Mouse (Mus musculus): Measurements from ENCODE around the gene Rac1. TPM values are rescaled to one million over a fixed set of nuclear protein-coding genes. Genes with fewer than 3 reads are reported as not detected.
"Not testable (repeated sequence)": the region's sequence is repeated elsewhere in the genome, so short reads cannot be mapped to it uniquely, and the experiment has no call there.

Gene Rac1
- polyA plus RNA-seq, 1 experiment from 2014 or later = 345 TPM

GRCm38 (mm10) chr5:143552911-143553310, 25.1 kb upstream of the Rac1 start:
- no peak overlapping the region for H3K4me3 ChIP-seq (ENCODE audit: low read depth, low read length)
- no peaks in the 10 kb centered on the region for H3K9me3 ChIP-seq (ENCODE audit: control insufficient read depth, low read length)
- no peak for TF ChIP-seq EP300 (optimal IDR thresholded peaks at IDR 0.05)
- TF ChIP-seq CTCF (IDR thresholded peaks at IDR 0.05; ENCODE audit: low read depth) = no peak
- WGBS = 83% methylated on average over 6 of the region's 6 CpGs
- no peak overlapping the region for H3K9ac ChIP-seq (ENCODE audit: low read length)
- no peaks in the 10 kb centered on the region for H3K27me3 ChIP-seq (ENCODE audit: control insufficient read depth, insufficient read depth, low read length)
- no peaks in the 10 kb centered on the region for H3K36me3 ChIP-seq (ENCODE audit: control insufficient read depth, insufficient read depth, low read length)
- no peak for DNase-seq (ENCODE audit: low spot score)
- H3K4me2 ChIP-seq (replicated peaks; ENCODE audit: low read depth) = no peak overlapping the region
- 0 out of 2 replicates have a peak, but pooled peaks cover 2% of the 10 kb centered on the region for H3K4me1 ChIP-seq (replicated peaks; ENCODE audit: control insufficient read depth, insufficient read depth)
- no peak for ATAC-seq (ENCODE audit: low FRiP score, low TSS enrichment)
- no peak overlapping the region for H3K27ac ChIP-seq (replicated peaks)

- under 1% methylated on average over 21 of the region's 28 CpGs for WGBS
- DNase-seq (ENCODE audit: low spot score) = peak; percentile 27
- Histone ChIP-seq H3K4me2 (replicated peaks; ENCODE audit: low read depth) (peak overlapping the region; percentile 67), H3K9ac (ENCODE audit: low read length) (peak overlapping the region; percentile 70), H3K27ac (replicated peaks) (peak overlapping the region; percentile 61; the same call in 1 of the 2 replicates), H3K4me3 (ENCODE audit: low read depth, low read length) (peak overlapping the region; percentile 53)
- not testable (repeated sequence) for H3K9me3 ChIP-seq (ENCODE audit: control insufficient read depth, low read length); H3K36me3 ChIP-seq (ENCODE audit: control insufficient read depth, insufficient read depth, low read length); H3K27me3 ChIP-seq (ENCODE audit: control insufficient read depth, insufficient read depth, low read length); H3K4me1 ChIP-seq (replicated peaks; ENCODE audit: control insufficient read depth, insufficient read depth)
- peak; percentile 45; the same call in 1 of the 2 replicates for ATAC-seq (ENCODE audit: low FRiP score, low TSS enrichment)
These were observed 21.1 kb upstream of the Rac1 start for GRCm38 (mm10) chr5:143548922-143549321.

GRCm38 (mm10) chr5:143548401-143548846, 20.6 kb upstream of the Rac1 start:
- H3K9me3 ChIP-seq (ENCODE audit: control insufficient read depth, low read length) = no peaks in the 10 kb centered on the region
- DNase-seq (ENCODE audit: low spot score) (peak; percentile 99), ATAC-seq (ENCODE audit: low FRiP score, low TSS enrichment) (peak; percentile 94)
- H3K4me2 ChIP-seq (replicated peaks; ENCODE audit: low read depth) = peak overlapping the region; percentile 67
- peaks cover 4% of the 10 kb centered on the region; the same call in 1 of the 2 replicates for H3K4me1 ChIP-seq (replicated peaks; ENCODE audit: control insufficient read depth, insufficient read depth)
- 2% methylated on average over 25 of the region's 37 CpGs for WGBS
- peak overlapping the region; percentile 74 for H3K27ac ChIP-seq (replicated peaks)
- H3K4me3 ChIP-seq (ENCODE audit: low read depth, low read length) = peak overlapping the region; percentile 53
- H3K36me3 ChIP-seq (ENCODE audit: control insufficient read depth, insufficient read depth, low read length) = no peaks in the 10 kb centered on the region
- H3K9ac ChIP-seq (ENCODE audit: low read length) = peak overlapping the region; percentile 70
- no peaks in the 10 kb centered on the region for H3K27me3 ChIP-seq (ENCODE audit: control insufficient read depth, insufficient read depth, low read length)
- no peak for TF ChIP-seq EP300 (optimal IDR thresholded peaks at IDR 0.05)
- peak; percentile 87 for TF ChIP-seq CTCF (IDR thresholded peaks at IDR 0.05; ENCODE audit: low read depth)

- Histone ChIP-seq H3K27ac (replicated peaks) (peak overlapping the region; percentile 74), H3K4me1 (replicated peaks; ENCODE audit: control insufficient read depth, insufficient read depth) (peaks cover 4% of the 10 kb centered on the region; the same call in 1 of the 2 replicates), H3K36me3 (ENCODE audit: control insufficient read depth, insufficient read depth, low read length) (no peaks in the 10 kb centered on the region), H3K27me3 (ENCODE audit: control insufficient read depth, insufficient read depth, low read length) (no peaks in the 10 kb centered on the region), H3K4me2 (replicated peaks; ENCODE audit: low read depth) (peak overlapping the region; percentile 37), H3K4me3 (ENCODE audit: low read depth, low read length) (peak overlapping the region; percentile 53; the same call in 1 of the 2 replicates), H3K9me3 (ENCODE audit: control insufficient read depth, low read length) (no peaks in the 10 kb centered on the region), H3K9ac (ENCODE audit: low read length) (no peak overlapping the region)
- ATAC-seq (ENCODE audit: low FRiP score, low TSS enrichment) (no peak), DNase-seq (ENCODE audit: low spot score) (no peak)
- TF ChIP-seq EP300 (optimal IDR thresholded peaks at IDR 0.05) (no peak), CTCF (IDR thresholded peaks at IDR 0.05; ENCODE audit: low read depth) (no peak)
- 54% methylated on average over 10 of the region's 10 CpGs for WGBS
These were observed 20.0 kb upstream of the Rac1 start for GRCm38 (mm10) chr5:143547866-143548265.

- Histone ChIP-seq H3K4me2 (replicated peaks; ENCODE audit: low read depth) (no peak overlapping the region), H3K4me3 (ENCODE audit: low read depth, low read length) (no peak overlapping the region), H3K27me3 (ENCODE audit: control insufficient read depth, insufficient read depth, low read length) (no peaks in the 10 kb centered on the region), H3K9me3 (ENCODE audit: control insufficient read depth, low read length) (no peaks in the 10 kb centered on the region), H3K9ac (ENCODE audit: low read length) (no peak overlapping the region), H3K4me1 (replicated peaks; ENCODE audit: control insufficient read depth, insufficient read depth) (peaks cover 4% of the 10 kb centered on the region; the same call in 1 of the 2 replicates), H3K27ac (replicated peaks) (no peak overlapping the region), H3K36me3 (ENCODE audit: control insufficient read depth, insufficient read depth, low read length) (no peaks in the 10 kb centered on the region)
- WGBS = 9% methylated on average over 11 of the region's 11 CpGs
- peak; percentile 83 for DNase-seq (ENCODE audit: low spot score)
- ATAC-seq (ENCODE audit: low FRiP score, low TSS enrichment) = peak; percentile 31
- TF ChIP-seq CTCF (IDR thresholded peaks at IDR 0.05; ENCODE audit: low read depth) (peak; percentile 98), EP300 (optimal IDR thresholded peaks at IDR 0.05) (no peak)
These were observed 19.5 kb upstream of the Rac1 start for GRCm38 (mm10) chr5:143547384-143547783.

GRCm38 (mm10) chr5:143539111-143539510, 11.3 kb upstream of the Rac1 start:
- DNase-seq (ENCODE audit: low spot score) (no peak), ATAC-seq (ENCODE audit: low FRiP score, low TSS enrichment) (no peak)
- no peak overlapping the region for H3K9ac ChIP-seq (ENCODE audit: low read length)
- H3K4me3 ChIP-seq (ENCODE audit: low read depth, low read length) = no peak overlapping the region
- no peaks in the 10 kb centered on the region for H3K4me1 ChIP-seq (replicated peaks; ENCODE audit: control insufficient read depth, insufficient read depth)
- no peak overlapping the region for H3K4me2 ChIP-seq (replicated peaks; ENCODE audit: low read depth)
- 88% methylated on average over 8 of the region's 8 CpGs for WGBS
- no peak overlapping the region for H3K27ac ChIP-seq (replicated peaks)
- TF ChIP-seq CTCF (IDR thresholded peaks at IDR 0.05; ENCODE audit: low read depth) (no peak), EP300 (optimal IDR thresholded peaks at IDR 0.05) (no peak)
- H3K36me3 ChIP-seq (ENCODE audit: control insufficient read depth, insufficient read depth, low read length) = no peaks in the 10 kb centered on the region
- no peaks in the 10 kb centered on the region for H3K9me3 ChIP-seq (ENCODE audit: control insufficient read depth, low read length)
- no peaks in the 10 kb centered on the region for H3K27me3 ChIP-seq (ENCODE audit: control insufficient read depth, insufficient read depth, low read length)

Measured in stomach, postnatal 0 days (tissue).